ENCODE assay signal across 8 mouse cellular contexts in genomic region chr11:88998974-88999722, GRCm38 (mm10). TPM values are rescaled to one million over a fixed set of nuclear protein-coding genes. Genes with fewer than 3 reads are reported as not detected.
DNase-seq lines count a peak whose midpoint lies in the region; ATAC-seq and TF ChIP-seq lines count a peak whose summit lies in the region.

TSS of gene Trim25 (plus strand) at chr11:88999376.

- H3K79me2 ChIP-seq in macrophage (ENCODE audit: inconsistent target): peaks cover 69% of the 10 kb centered on the region

- H3K4me1 ChIP-seq in G1E (ENCODE audit: insufficient read depth, low read depth, low read length): peaks cover 67% of the 10 kb centered on the region
- H3K4me1 ChIP-seq in hindbrain, embryonic 14.5 days (replicated peaks; ENCODE audit: control insufficient read depth, insufficient read depth, low read length): no peaks in the 10 kb centered on the region

- peak within 1 kb of the TSS; percentile 36; the same call in 1 of the 2 replicates for H3K9ac ChIP-seq in hindbrain, embryonic 14.5 days

- 3% methylated on average over 48 of the region's 48 CpGs for WGBS in hindbrain, embryonic 14.5 days
- 2% methylated on average over 48 of the region's 48 CpGs for WGBS in macrophage (ENCODE audit: missing documents)

- peak within 1 kb of the TSS; percentile 100 for H3K4me3 ChIP-seq in G1E (ENCODE audit: low read depth, low read length)
- H3K4me3 ChIP-seq in hindbrain, embryonic 14.5 days (replicated peaks; ENCODE audit: low read length): peak within 1 kb of the TSS; percentile 33
- H3K4me3 ChIP-seq in macrophage (ENCODE audit: inconsistent target): peak within 1 kb of the TSS; percentile 98

- TF ChIP-seq CTCF in G1E (IDR thresholded peaks at IDR 0.05; ENCODE audit: low read depth, low read length): no peak

- DNase-seq in G1E (ENCODE audit: low spot score): peak; percentile 92
- DNase-seq in c-Kit-negative CD71-positive TER-119-positive erythroid progenitor cells, embryonic 14.5 days (ENCODE audit: low read depth, low spot score): peak; percentile 85
- DNase-seq in gastrocnemius, adult 18-20 months (ENCODE audit: low spot score): peak; percentile 94
- DNase-seq in hindbrain, embryonic 14.5 days (ENCODE audit: low spot score): peak; percentile 53
- DNase-seq in left cerebral cortex, adult 11 months (ENCODE audit: low spot score): peak; percentile 33
- peak; percentile 91 for DNase-seq in retina, postnatal 1 day
- DNase-seq in thymus, postnatal 36 days: peak; percentile 93 to 96

- H3K27me3 ChIP-seq in G1E (ENCODE audit: insufficient read depth, low read length): no peaks in the 10 kb centered on the region
- H3K27me3 ChIP-seq in hindbrain, embryonic 14.5 days (ENCODE audit: control insufficient read depth, insufficient read depth, low read length): peaks cover 23% of the 10 kb centered on the region

- H3K36me3 ChIP-seq in G1E (replicated peaks) (peaks cover 37% of the 10 kb centered on the region), macrophage (ENCODE audit: inconsistent target) (peaks cover 7% of the 10 kb centered on the region; the same call in 1 of the 2 replicates)
- H3K36me3 ChIP-seq in hindbrain, embryonic 14.5 days (replicated peaks; ENCODE audit: control insufficient read depth, insufficient read depth): no peaks in the 10 kb centered on the region

- H3K27ac ChIP-seq in hindbrain, embryonic 14.5 days: no peak within 1 kb of the TSS; the same call in none of the 2 replicates
- H3K27ac ChIP-seq in macrophage: peak within 1 kb of the TSS; percentile 97

- peak within 1 kb of the TSS; percentile 41 for H3K4me2 ChIP-seq in hindbrain, embryonic 14.5 days (replicated peaks)

- peak; percentile 94 for ATAC-seq in G1E (ENCODE audit: extremely low read depth, insufficient number of reproducible peaks, low FRiP score, poor library complexity, severe bottlenecking)
- 0 out of 2 replicates have a peak, but pooled peaks have one; percentile 21 for ATAC-seq in hindbrain, embryonic 14.5 days (ENCODE audit: low FRiP score)

- H3K9me3 ChIP-seq in G1E (replicated peaks): no peaks in the 10 kb centered on the region
- no peaks in the 10 kb centered on the region for H3K9me3 ChIP-seq in hindbrain, embryonic 14.5 days (ENCODE audit: control insufficient read depth, low read length)

RNA-seq across cellular contexts. Expression of gene Trim25, which starts in this region (rescaled TPM):
- total RNA-seq in G1E (2014; fragmentation: Nextera tagmentation): 69.6 and 73.4 TPM in 2 replicates
- 23.9 and 36.4 TPM in 2 replicates for total RNA-seq in G1E (2017)
- 73.1 and 75.4 TPM in 2 replicates for polyA plus RNA-seq in G1E (2012)
- 1 to 10 TPM; 6.0 to 6.6 TPM for total RNA-seq in gastrocnemius, adult 18-20 months (2021)
- 2.1 and 4.3 TPM in 2 replicates for polyA plus RNA-seq in hindbrain, embryonic 14.5 days (2014; fragmentation: Nextera tagmentation; extraction: Ambion mirVana)
- 1,000 to 10,000 TPM in 1 of 26 experiments, 100 to 1,000 TPM in 25; 272 to 1,028 (median 411) TPM for total RNA-seq in macrophage (2018; cell fraction: chromatin; rRNA removed)
- 100 to 1,000 TPM; 113 to 207 (median 161) TPM for total RNA-seq in macrophage (2018; cell fraction: cytosol; rRNA removed)
- 100 to 1,000 TPM; 245 to 755 (median 378) TPM for total RNA-seq in macrophage (2018; cell fraction: nucleus; rRNA removed)
- 66.7 to 127 TPM (median 117 TPM) in 3 replicates for polyA plus RNA-seq in macrophage (2018)

Comparison
In these comparisons a context has a peak if more than half of its experiments do, and no peak if none do; other contexts are left out.
1. RNA of gene Trim25 (polyA plus RNA-seq): 66.7 to 127 TPM in macrophage and 73.1 to 75.4 TPM in G1E; 2.1 to 4.3 TPM in hindbrain, embryonic 14.5 days; every median in the first group is over 10 times any median in the second.
2. DNase-seq: peak in every context shown above with its lines; median percentile 94 in thymus, postnatal 36 days; 94 in gastrocnemius, adult 18-20 months; 92 in G1E; 91 in retina, postnatal 1 day; 85 in c-Kit-negative CD71-positive TER-119-positive erythroid progenitor cells, embryonic 14.5 days; 53 in hindbrain, embryonic 14.5 days; 33 in left cerebral cortex, adult 11 months.
3. H3K4me3 ChIP-seq: peak in every context shown above with its lines; median percentile 100 in G1E; 98 in macrophage; 33 in hindbrain, embryonic 14.5 days.